Mouse (Mus musculus) granulocyte monocyte progenitor cell, adult 5-6 weeks (primary cell): ENCODE measurements at regions not wholly inside any gene's neighbourhood (a gene's known extent, or its start where the extent isn't known, plus 50 kb on each side); places are given as distances from the start of the nearest gene placed in this dataset.
A peak's percentile ranks its signal among the peaks of the same experiment; 100 is the strongest.

ENCODE experiments used
- ATAC-seq: replicated peaks from 2 replicates; pipeline ENCODE4 v1.8.0; 2016; ENCODE audit warnings: mild to moderate bottlenecking, moderate TSS enrichment, inconsistent platforms; ENCODE audit not compliant: poor library complexity, severe bottlenecking

DNA sequence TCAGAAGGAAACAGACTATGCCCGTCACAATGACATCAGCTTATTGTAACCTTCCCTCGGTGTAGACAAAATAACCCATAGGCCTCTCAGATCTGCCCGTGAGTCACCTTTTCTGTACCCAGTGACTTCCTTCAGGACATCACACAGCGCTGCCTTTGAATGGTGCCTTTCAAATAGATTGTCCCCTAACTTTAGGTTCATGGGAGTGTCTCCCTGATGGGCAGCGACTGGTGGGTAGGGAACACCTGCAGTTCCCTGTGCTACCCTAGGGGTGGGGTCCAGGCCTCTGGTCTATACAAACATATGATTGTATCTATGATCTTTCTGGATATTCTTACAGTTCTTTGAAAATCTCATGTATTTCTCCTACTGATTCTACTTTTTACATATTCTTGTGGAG, 232.4 kb downstream of the Gm5447 start:
- ATAC-seq, result no peak

DNA sequence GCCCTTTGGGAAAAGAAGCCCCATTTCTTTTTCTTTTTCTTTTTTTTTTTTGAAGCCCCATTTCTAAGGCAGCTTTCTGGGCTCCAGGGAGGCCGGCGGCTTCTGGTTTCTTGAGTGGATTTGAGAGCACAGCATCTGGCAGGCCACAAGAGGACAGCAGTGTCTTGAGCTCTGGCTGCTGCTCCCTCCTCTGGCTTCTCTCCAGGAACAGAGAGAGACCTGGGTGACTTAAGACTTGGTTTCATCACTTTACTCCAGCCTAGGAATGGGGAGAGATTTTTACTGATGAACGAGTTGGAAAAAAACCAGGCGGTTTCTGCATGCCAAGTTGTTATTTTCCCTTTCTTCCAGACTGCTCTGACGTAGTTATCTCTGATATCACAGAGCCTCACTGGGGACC, 233.7 kb downstream of the Gm5447 start:
- no peak for ATAC-seq

DNA sequence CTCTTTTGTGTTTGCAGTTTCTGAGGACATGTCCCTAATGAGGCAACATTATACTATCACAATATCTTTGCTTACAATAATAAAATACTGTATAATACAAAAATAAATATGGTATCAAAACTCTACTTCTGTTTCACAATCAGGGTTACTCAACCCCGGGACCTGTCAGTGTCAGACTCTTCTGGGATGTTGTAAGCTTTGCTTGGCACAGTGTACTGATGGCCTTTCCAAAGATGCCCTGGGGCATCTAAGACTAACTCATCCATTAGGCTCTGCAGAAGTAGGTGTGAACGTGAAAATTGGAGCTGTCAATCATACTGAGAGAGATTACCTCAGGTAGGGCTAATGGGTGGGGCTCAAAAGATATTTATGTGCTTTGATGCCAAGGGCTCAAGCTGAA, 249.0 kb downstream of the Gm5447 start:
- ATAC-seq, result no peak

DNA sequence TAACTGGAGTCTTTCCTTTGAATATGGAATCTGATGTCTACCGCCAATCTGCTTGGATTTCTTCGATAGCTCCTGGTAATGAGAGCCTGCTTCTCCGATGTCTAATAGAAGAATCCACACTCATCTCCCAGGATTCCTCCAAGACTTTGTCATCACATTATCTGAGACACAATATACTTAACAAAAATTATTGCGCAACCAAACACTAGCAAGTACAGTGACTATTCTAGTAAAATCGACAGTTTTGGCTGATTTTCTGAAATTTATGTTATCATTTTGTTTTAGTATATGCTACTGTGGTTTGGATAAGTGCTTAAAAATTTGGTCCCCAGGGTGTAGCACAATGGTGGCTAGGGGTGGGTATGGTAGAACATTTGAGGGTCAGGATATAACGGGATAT, 266.5 kb downstream of the Gm5447 start:
- no peak for ATAC-seq

DNA sequence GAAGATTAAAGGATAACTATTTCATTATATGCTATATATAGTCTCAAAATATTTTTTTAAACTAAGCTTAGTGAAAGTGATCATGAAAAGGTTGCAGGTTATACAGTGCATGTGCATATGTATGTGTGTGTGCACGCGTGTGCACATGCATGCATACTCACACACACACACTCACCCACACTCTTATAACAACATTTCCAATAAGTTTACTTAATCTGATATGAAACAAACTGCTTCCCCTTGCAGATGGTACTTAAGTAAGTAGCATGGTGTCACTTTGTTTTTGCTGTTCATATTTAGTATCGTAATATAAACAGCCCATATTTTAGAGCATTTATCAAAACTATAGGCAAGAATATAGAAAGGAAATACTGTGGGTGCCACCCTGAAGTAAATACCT, 275.0 kb downstream of the Gm5447 start:
- no peak for ATAC-seq

DNA sequence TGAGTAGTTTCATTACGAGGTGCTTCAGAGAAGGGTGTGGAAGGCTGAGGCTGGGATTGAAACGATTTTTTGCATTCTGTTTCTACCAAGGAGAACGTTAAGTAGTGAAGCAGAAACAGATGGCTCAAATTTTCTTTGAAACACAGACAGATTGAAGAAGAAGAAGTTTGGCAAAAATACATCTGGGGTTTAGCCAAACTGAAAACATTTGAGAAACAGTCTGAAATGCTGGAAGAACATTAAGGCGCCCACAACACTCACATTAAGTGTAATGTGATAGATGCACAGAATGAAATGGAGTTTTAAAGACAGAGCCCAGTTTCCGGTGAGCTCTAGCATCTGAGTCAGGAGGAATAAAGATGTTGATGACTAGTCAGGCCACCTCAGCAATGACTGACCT, 275.5 kb downstream of the Gm5447 start:
- ATAC-seq, result no peak

DNA sequence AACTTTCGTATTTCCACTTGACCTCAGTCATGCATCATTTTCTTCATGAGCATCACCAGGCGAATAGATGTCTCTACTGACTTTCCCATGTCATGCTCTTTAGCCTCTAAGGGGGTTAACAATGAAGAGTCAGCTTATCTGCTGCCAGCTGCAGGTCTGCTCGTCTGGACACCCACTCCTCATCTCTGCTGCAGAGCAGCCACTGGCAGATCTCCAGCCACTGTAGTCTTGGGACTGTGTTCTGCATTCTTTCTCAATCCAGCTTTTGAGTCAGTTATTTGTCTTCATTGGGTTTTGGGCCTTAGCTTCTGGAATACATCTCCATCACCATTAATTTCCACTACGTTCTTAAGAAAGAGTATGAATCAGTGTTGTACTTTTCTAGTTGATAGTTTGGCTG, 280.0 kb downstream of the Gm5447 start:
- ATAC-seq, result no peak

DNA sequence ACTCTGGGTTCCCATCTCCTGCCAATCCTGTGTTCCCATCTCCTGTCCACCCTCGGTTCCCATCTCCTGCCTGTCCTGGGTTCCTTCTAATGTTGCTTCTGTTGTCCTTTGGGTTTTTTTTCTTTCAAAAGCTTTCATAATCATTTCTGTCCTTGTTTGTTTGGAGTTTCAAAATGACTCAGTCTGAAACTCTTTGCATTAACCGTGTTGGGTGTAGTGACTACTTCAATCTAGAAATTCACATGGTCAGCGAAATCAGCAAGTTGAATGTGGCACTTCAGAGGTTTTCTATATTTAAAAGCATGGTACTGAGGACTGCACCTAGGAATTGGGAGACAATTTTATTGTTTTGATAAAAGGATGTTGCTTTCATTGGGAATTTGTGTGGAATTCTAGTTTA, 280.7 kb downstream of the Gm5447 start:
- no peak for ATAC-seq

DNA sequence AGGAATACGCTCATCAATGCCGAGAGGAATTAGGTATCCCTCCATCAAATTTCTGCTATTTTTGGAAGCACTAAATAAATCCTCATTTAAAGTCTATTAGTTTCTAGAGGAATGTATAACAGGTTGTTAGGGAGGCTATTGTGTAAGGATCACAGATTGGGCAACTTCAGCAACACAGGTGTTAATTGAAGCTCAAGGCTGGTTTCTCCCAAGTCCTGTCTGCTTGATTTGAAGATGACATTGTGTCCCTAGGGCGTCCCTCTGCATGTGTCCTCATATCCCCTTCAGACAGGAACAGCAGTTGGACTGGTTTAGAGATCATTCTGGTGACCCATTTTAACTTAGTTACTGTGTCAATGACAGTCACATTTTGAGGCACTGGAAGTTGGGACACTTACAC, 281.5 kb downstream of the Gm5447 start:
- ATAC-seq, result no peak

DNA sequence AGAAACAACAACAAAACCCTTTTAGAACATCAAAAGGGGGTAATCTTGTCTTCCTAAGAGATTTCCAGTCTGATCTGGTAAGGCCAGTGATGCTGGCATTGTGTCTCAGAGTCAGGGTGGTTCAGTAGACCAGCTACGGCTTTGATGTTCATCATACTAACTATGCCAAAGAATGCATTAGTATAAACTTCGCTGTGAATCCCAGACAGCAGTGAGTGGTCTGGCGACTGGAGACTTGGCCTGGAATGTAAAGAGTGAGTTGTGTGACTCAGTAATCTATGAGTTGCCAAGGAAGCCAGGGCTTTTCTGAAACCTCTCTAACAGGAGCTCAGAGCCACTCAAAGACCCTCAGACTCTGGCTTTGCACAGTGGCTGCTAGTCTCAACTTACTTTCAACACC, 288.1 kb upstream of the Foxq1 start:
- no peak for ATAC-seq

DNA sequence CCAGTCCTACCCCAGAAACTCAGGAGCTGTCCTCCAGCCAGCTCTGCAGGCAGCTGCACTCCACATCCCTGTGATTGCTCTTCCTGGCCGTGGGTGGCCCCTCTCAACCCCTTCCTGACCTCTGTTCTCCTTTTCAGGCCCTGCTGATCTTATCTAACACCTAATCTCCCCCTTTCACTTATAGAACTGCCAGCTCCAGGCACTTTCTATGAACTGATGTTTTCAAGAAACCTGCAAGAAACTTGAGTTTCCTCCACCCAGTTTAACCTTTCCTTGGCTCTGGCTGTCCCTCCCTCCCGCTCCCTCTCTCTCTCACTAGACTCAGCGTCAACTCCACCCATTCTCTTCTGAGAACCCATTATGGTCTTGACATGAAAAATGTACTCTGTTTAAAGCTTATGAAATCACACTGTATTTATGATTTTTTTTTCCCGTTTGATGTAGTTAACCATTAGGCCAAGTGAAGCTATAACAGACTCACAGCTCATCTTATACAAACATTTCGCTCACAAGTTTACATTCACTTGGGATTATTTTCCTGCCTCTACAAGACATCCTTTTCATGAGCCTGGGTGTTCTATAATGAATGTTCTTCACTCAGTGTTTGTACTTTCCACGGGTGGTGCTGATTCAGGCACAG, 279.8 kb upstream of the Foxq1 start:
- ATAC-seq, result no peak

DNA sequence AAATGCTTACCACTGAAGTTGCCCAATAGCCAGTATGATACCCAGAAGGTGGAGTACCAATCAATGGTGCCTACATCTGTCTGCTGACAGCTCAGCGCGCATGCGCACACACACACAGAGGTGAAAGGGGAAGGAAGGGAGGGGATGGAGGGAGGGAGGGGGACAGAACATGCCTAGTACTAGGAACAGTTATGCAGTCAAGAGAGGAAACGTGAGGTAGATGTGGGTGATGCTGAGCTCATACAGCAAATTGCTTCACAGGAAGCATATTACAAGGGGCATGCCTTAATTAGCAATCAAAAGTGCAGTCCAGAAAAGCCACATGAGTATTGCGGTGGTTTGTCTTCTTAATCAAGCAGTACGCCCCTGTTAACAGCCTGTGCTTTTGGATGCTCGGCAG, 265.3 kb upstream of the Foxq1 start:
- ATAC-seq, result peak; percentile 91

DNA sequence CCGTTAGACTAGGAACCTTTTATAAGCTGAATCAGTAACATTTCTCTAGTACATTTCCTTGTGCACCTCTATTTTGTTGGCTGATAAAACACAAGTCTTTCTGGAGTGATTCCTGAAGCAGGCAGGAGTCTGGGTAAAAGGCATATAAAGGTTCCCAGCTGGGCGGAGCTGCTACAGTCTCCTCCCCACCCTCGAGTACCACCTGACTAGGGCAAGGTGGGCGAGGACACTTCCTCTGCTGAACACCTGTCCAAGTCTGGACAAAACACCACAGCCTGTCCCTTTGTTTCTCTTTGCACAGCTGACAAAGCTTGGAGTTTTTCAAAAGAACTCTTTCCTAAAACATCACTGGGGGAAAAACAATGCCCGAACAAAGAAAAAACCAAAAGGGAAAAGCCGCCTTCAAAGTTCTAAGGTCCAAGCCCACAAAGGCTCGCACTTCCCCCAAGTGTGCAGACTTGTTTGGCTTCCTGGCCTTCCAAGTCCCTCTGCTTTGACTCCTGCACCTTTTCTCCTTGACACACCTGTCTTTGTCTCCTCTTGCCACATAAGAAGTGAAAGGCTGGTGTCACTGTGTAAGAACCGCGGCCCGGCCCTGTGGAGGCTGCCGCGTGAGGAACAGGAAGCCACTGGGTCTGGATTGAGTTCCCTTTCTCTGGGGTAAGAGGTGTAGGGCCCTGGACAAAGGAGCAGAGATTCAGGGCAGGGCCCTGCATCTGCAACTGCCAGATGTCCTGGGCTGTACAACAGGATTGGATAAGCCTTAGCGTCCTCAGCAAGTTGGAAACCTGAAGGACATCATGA, 263.1 kb upstream of the Foxq1 start:
- peak; percentile 63 for ATAC-seq

DNA sequence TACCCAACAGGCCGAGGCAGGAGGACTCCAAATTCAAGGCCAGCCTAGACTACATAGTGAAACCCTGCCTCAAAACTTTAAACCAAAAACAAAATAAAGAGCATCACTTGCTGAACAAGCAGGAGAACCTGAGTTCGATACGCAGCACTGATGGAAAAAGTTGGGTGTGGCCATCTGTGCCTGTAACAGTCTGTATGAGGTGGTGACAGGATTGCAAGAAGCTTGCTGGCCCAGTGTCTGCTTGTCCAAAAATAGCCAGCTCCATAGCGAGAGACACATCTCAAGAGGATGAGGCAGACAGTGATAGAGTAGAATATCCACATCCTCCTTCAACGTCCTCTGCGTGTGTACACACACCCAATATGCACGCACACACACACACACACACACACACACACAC, 261.9 kb upstream of the Foxq1 start:
- no peak for ATAC-seq

DNA sequence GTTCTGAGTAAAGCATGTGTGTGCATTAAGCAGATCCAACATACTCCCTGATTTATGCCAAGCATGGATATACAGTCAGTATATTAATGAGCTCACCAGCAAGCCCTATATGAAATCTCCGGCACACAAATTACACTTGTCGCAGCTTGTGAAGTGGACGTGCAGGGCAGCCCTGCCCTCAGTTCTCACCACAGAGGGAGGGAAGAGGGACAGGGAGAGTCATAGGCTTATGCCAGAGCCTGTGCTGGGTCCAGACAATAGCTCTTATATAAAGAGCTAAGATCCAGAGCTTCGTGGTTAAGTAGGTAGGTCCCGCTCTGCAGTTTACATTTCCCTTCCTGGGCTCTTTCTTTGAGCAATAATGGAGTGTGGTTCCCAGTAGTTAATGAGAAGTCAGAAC, 252.7 kb upstream of the Foxq1 start:
- no peak for ATAC-seq

DNA sequence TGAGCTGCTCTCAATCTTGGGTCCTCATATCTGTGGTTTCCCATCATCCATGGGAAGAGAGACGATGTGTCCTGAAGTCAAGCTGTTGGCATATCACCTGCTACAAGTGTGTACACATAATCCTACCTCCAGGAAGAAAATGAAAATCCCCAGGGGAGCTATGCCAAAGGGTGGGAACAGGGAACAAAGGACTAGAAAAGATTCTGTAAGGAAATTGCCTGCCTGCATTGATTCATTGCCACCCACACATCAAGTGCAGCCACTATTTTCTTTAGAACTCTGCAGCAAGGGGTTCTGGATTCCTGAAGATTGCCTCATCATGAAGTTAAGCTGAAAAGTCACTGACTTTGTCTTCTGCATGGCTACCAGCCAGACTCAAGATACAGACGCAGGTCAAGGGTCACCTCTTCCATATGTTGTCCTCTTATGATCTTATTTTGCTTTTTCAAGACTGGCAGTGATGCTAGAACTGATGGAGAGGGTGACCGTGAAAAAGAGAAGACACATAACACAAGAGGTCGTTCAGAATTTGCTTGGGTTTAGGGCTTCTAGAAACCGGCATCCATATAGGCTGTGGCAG, 251.6 kb upstream of the Foxq1 start:
- ATAC-seq, result no peak

DNA sequence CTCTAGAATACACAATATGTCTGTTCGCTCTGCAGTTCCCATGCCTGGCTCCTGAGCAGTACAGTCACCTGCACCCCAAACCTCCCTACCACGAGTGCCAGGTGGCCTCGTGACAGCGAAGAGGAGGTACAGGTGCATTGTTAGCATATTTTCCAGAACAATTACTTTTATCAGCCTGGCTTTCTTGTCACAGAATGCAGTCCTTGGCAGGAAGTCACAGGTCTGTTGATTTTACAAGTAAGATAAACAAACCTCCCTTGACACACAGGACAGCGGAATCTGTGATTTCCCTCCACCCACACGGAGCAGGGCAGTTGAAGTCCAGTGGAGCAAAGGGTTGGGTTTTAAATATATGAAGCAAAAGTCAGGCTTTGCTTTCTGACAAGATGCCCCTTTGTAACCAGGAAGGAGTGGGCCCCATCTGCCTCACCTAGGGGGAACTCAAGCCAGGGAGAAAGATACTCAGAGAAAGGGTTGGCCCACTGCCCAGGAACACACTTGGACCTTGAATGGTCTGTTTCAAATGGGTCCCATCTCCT, 246.8 kb upstream of the Foxq1 start:
- ATAC-seq, result no peak

DNA sequence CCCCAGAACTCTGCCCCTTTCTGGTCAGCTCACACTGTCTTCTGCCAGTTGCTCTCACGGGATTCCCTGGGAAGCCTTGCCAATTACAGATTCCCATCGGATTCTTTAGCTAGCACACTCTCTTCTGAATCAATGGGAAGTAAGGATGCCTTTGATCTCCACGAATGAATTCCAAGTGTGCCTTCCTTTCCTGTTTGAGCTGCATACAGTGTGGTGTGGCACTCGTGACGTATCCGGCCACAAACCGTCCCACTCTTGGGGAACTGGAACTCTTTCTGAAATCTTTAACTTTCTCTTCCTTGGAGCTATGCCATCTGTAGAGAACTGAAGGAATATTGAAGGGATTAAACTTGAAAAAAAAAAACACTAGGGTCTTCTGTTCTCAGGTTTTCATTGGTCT, 243.2 kb upstream of the Foxq1 start:
- peak; percentile 69 for ATAC-seq

DNA sequence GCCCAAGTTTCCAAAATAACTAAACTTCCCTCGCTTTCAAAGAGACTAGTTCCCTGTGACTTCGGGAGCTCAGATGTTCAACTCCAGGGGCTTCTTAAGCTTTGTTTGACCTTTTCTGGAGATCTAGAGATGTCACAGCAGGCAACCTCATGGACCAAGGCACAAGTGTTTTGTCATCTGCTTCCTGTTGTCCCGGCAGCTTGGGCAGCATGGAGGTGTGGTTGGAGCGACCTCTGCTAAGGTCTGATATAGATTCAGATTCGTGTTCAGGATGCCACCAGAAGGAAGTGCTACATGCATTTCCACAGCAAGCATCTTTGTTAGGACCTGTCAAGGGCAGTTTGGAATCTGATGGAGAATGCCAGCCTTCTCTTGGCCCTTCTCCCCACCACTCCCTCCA, 242.1 kb upstream of the Foxq1 start:
- peak; percentile 32 for ATAC-seq

DNA sequence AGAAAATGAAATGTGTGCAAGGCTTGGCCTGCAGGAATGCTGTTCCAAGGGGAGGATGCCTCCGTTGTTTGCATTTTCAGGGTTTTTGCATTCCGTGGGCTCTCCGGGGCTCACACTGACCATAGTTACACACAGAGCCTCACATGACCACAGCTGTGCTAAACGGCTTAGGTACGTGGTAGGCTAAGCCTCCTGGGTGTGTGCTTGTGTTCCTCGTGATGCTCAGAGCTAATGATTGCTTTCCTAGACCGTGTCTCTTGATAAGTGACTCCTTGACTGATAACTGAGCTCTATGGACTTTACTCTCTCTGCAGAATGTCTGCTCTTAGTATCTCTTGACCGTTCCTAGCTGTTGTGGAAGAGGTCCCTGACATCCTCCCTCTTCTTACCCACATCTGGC, 238.9 kb upstream of the Foxq1 start:
- no peak for ATAC-seq

DNA sequence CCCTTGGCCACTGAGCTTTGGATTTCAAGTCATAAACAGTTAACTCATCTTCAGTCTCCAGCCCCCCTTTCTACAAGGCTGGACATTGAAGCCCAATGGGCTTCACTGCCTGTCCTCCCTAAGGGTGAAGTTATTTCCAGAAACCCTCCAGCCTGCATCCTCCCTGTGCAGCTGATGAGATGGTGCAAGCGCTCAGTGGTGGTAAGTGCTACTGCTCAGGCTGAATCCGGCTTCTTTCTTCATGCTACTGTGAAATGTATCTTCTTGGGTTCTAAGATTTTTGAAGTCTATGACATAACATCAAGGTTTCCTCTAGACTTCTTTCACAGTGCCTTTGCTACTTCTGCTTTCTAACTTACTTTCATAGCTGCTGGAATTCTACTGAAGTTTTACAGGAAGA, 237.9 kb upstream of the Foxq1 start:
- peak; percentile 61 for ATAC-seq

DNA sequence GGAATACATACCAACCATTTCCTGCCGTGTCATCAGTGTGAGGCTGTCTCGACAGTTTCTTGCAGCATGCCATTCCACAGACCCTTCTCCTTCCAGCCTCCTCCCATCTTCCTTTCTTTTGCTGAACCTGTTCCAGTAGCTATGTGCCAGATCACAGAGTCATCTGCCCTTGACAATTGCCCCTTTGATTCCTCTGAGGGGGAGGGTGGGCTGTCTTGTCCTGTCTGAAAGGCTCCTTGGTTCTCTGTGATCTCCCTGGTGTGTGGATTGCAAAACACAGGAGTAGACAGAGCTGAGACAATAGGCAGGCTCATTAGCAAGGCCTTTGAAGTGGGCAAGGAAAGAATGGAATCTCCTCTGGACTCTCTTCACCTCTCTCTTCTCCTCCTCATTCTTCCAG, 234.5 kb upstream of the Foxq1 start:
- ATAC-seq, result no peak
